Mouse (Mus musculus) embryonic facial prominence, embryonic 13.5 days (tissue): ENCODE results near the gene Rps6ka4. TPM values are rescaled to one million over a fixed set of nuclear protein-coding genes. Genes with fewer than 3 reads are reported as not detected.

Experiments used
- ATAC-seq: fragments of 200-750 bp; cut with Nextera tagmentation; 2 replicates; pipeline ENCODE4 v1.8.0; 2017; ENCODE audit warnings: low read depth; ENCODE audit not compliant: insufficient number of reproducible peaks, insufficient read depth, low FRiP score, low TSS enrichment
- H3K27ac ChIP-seq: fragments of 300-500 bp; sonication (generic); 2 replicates; pipeline ENCODE4 v1.5.1; 2015; ENCODE audit warnings: moderate library complexity, mild to moderate bottlenecking, inconsistent platforms
- H3K27me3 ChIP-seq: fragments of 300-500 bp; sonication (generic); 2 replicates; pipeline ENCODE4 v1.6.1; 2015; ENCODE audit warnings: mild to moderate bottlenecking, inconsistent platforms
- H3K36me3 ChIP-seq: fragments of 300-500 bp; sonication (generic); 2 replicates; pipeline ENCODE4 v1.6.1; 2015; ENCODE audit warnings: mild to moderate bottlenecking, inconsistent platforms
- H3K4me1 ChIP-seq: fragments of 300-500 bp; sonication (generic); 2 replicates; pipeline ENCODE4 v1.6.1; 2015; ENCODE audit warnings: inconsistent platforms
- H3K4me2 ChIP-seq: fragments of 300-500 bp; sonication (generic); 2 replicates; pipeline ENCODE4 v1.6.1; 2015; ENCODE audit warnings: moderate library complexity, mild to moderate bottlenecking, inconsistent platforms
- H3K4me3 ChIP-seq: fragments of 300-500 bp; sonication (generic); 2 replicates; pipeline ENCODE4 v1.5.1; 2015; ENCODE audit warnings: mild to moderate bottlenecking, inconsistent platforms
- H3K9ac ChIP-seq: fragments of 300-500 bp; sonication (generic); 2 replicates; pipeline ENCODE4 v1.6.1; 2015; ENCODE audit warnings: mild to moderate bottlenecking, inconsistent platforms
- H3K9me3 ChIP-seq: fragments of 300-500 bp; sonication (generic); 2 replicates; pipeline ENCODE4 v1.6.1; 2016; ENCODE audit warnings: inconsistent platforms
- WGBS: fragments of 180-500 bp; shearing (Covaris S2); methylation state at CpG from one replicate; pipeline ENCODE4 v1.1.7; 2015; ENCODE audit warnings: mixed read lengths; 5-methylcytosine and 5-hydroxymethylcytosine counted together
- microRNA-seq: library from miRNA; unstranded; fragments of <30 nt; microRNA quantifications from one replicate; pipeline ENCODE4, GENCODE M21; 2016
- polyA plus RNA-seq: library from polyadenylated mRNA; unstranded; fragments of >200 nt; fragmentation: Nextera tagmentation; extraction: Ambion mirVana; gene quantifications from 2 replicates; pipeline ENCODE4 v1.2.1, GENCODE M21; 2015

Rps6ka4 gene
- polyA plus RNA-seq, 1 experiment from 2014 or later: 20.9 TPM

- Histone ChIP-seq H3K9me3 (no peaks in the 10 kb centered on the region), H3K27ac (no peak overlapping the region), H3K27me3 (peaks cover 58% of the 10 kb centered on the region), H3K4me2 (no peak overlapping the region), H3K4me3 (no peak overlapping the region), H3K36me3 (peaks cover 34% of the 10 kb centered on the region), H3K9ac (no peak overlapping the region), H3K4me1 (peaks cover 23% of the 10 kb centered on the region)
- no peak for ATAC-seq
- WGBS: 18% methylated on average over 3 of the region's 3 CpGs
Measured at GRCm38 (mm10) chr19:6829069-6829468, 11.4 kb downstream of the Rps6ka4 start.

- no peak overlapping the region for H3K4me2 ChIP-seq
- 70% methylated on average over 3 of the region's 3 CpGs for WGBS
- peaks cover 23% of the 10 kb centered on the region for H3K4me1 ChIP-seq
- no peak overlapping the region for H3K27ac ChIP-seq
- peaks cover 39% of the 10 kb centered on the region for H3K27me3 ChIP-seq
- no peak overlapping the region for H3K4me3 ChIP-seq
- H3K9me3 ChIP-seq: no peaks in the 10 kb centered on the region
- H3K9ac ChIP-seq: no peak overlapping the region
- H3K36me3 ChIP-seq: peaks cover 11% of the 10 kb centered on the region
- ATAC-seq: no peak
Measured at GRCm38 (mm10) chr19:6826601-6827000, 13.8 kb downstream of the Rps6ka4 start.

GRCm38 (mm10) chr19:6825384-6825783 is 15.1 kb downstream of the Rps6ka4 start:
- no peak for ATAC-seq
- Histone ChIP-seq H3K27me3 (peaks cover 26% of the 10 kb centered on the region), H3K4me3 (no peak overlapping the region), H3K36me3 (peaks cover 6% of the 10 kb centered on the region; the same call in 1 of the 2 replicates), H3K4me1 (peaks cover 11% of the 10 kb centered on the region), H3K9me3 (no peaks in the 10 kb centered on the region), H3K4me2 (no peak overlapping the region), H3K9ac (no peak overlapping the region), H3K27ac (no peak overlapping the region)
- WGBS: 87% methylated on average over 6 of the region's 6 CpGs

GRCm38 (mm10) chr19:6820538-6821195 is 19.8 kb downstream of the Rps6ka4 start:
- Histone ChIP-seq H3K4me3 (no peak overlapping the region), H3K36me3 (no peaks in the 10 kb centered on the region), H3K4me2 (no peak overlapping the region), H3K27me3 (no peaks in the 10 kb centered on the region), H3K9me3 (no peaks in the 10 kb centered on the region), H3K4me1 (no peaks in the 10 kb centered on the region), H3K9ac (no peak overlapping the region), H3K27ac (no peak overlapping the region)
- WGBS: 78% methylated on average over 13 of the region's 13 CpGs
- ATAC-seq: no peak

- Histone ChIP-seq H3K27ac (no peak overlapping the region), H3K36me3 (no peaks in the 10 kb centered on the region), H3K4me1 (no peaks in the 10 kb centered on the region), H3K9me3 (no peaks in the 10 kb centered on the region), H3K4me2 (no peak overlapping the region), H3K4me3 (no peak overlapping the region), H3K27me3 (no peaks in the 10 kb centered on the region), H3K9ac (no peak overlapping the region)
- ATAC-seq: no peak
- WGBS: 39% methylated on average over 10 of the region's 10 CpGs
Measured at GRCm38 (mm10) chr19:6819143-6819827, 21.2 kb downstream of the Rps6ka4 start.

- Histone ChIP-seq H3K9me3 (no peaks in the 10 kb centered on the region), H3K4me1 (no peaks in the 10 kb centered on the region), H3K27ac (no peak overlapping the region), H3K9ac (no peak overlapping the region), H3K36me3 (no peaks in the 10 kb centered on the region), H3K4me2 (no peak overlapping the region), H3K27me3 (no peaks in the 10 kb centered on the region), H3K4me3 (no peak overlapping the region)
- 85% methylated on average over 3 of the region's 3 CpGs for WGBS
- ATAC-seq: no peak
Measured at GRCm38 (mm10) chr19:6814958-6815357, 25.5 kb downstream of the Rps6ka4 start.

- H3K4me1 ChIP-seq: no peaks in the 10 kb centered on the region
- no peak overlapping the region for H3K27ac ChIP-seq
- H3K9ac ChIP-seq: no peak overlapping the region
- H3K9me3 ChIP-seq: no peaks in the 10 kb centered on the region
- ATAC-seq: no peak
- no peak overlapping the region for H3K4me3 ChIP-seq
- WGBS: 41% methylated on average over 4 of the region's 4 CpGs
- H3K4me2 ChIP-seq: no peak overlapping the region
- H3K36me3 ChIP-seq: no peaks in the 10 kb centered on the region
- no peaks in the 10 kb centered on the region for H3K27me3 ChIP-seq
Measured at GRCm38 (mm10) chr19:6814366-6814765, 26.1 kb downstream of the Rps6ka4 start.

Small RNAs within 50 kb of the gene (microRNA-seq; reads per million reads assigned to microRNA genes)
- not detected for gene Mir5046

Other genes with a start within 250 kb of the Rps6ka4 start
- 0.25 and 0.88 TPM in 2 replicates for gene Ccdc88b, start 17.6 kb upstream of the Rps6ka4 start, polyA plus RNA-seq
- gene Trmt112, start 69.1 kb upstream of the Rps6ka4 start, polyA plus RNA-seq: 176 and 194 TPM in 2 replicates
- 239 and 251 TPM in 2 replicates for gene Prdx5, start 69.5 kb upstream of the Rps6ka4 start, polyA plus RNA-seq
- gene Esrra, start 81.2 kb upstream of the Rps6ka4 start, polyA plus RNA-seq: 9.5 and 10.9 TPM in 2 replicates
- 2.3 and 3.4 TPM in 2 replicates for gene Catsperz, start 84.7 kb upstream of the Rps6ka4 start, polyA plus RNA-seq
- 1.2 and 1.3 TPM in 2 replicates for gene Kcnk4, start 93.9 kb upstream of the Rps6ka4 start, polyA plus RNA-seq
- gene Bad, start 101.2 kb upstream of the Rps6ka4 start, polyA plus RNA-seq: 80.0 and 83.6 TPM in 2 replicates
- 26.9 and 35.2 TPM in 2 replicates for gene Gpr137, start 101.8 kb upstream of the Rps6ka4 start, polyA plus RNA-seq
- 84.9 and 120 TPM in 2 replicates for gene Ppp1r14b, start 134.3 kb upstream of the Rps6ka4 start, polyA plus RNA-seq
- gene Plcb3, start 135.8 kb upstream of the Rps6ka4 start, polyA plus RNA-seq: 41.5 and 42.4 TPM in 2 replicates
- 84.4 and 95.1 TPM in 2 replicates for gene Fkbp2, start 139.9 kb upstream of the Rps6ka4 start, polyA plus RNA-seq
- gene Vegfb, start 147.0 kb upstream of the Rps6ka4 start, polyA plus RNA-seq: 53.4 and 58.6 TPM in 2 replicates
- 23.0 and 23.8 TPM in 2 replicates for gene Dnajc4, start 151.9 kb upstream of the Rps6ka4 start, polyA plus RNA-seq
- 19.7 and 22.4 TPM in 2 replicates for gene Nudt22, start 155.5 kb upstream of the Rps6ka4 start, polyA plus RNA-seq
- 11.9 and 12.4 TPM in 2 replicates for gene Trpt1, start 155.5 kb upstream of the Rps6ka4 start, polyA plus RNA-seq
- 6.9 and 7.9 TPM in 2 replicates for gene Fermt3, start 178.8 kb upstream of the Rps6ka4 start, polyA plus RNA-seq
- 211 and 240 TPM in 2 replicates for gene Stip1, start 199.3 kb upstream of the Rps6ka4 start, polyA plus RNA-seq
- gene Macrod1, start 216.2 kb upstream of the Rps6ka4 start, polyA plus RNA-seq: 7.1 and 9.0 TPM in 2 replicates